Mouse (Mus musculus) midbrain, embryonic 16.5 days (tissue): ENCODE results near the gene Gm10775. TPM values are rescaled to one million over a fixed set of nuclear protein-coding genes. Genes with fewer than 3 reads are reported as not detected.

Experiments used
- ATAC-seq: fragments of 200-750 bp; cut with Nextera tagmentation; 2 replicates; pipeline ENCODE4 v1.8.0; 2017; ENCODE audit warnings: moderate TSS enrichment
- H3K27ac ChIP-seq: fragments of 300-500 bp; sonication (generic); 2 replicates; pipeline ENCODE4 v1.5.1; 2014; ENCODE audit warnings: mild to moderate bottlenecking, low read length, mixed read lengths
- H3K27me3 ChIP-seq: fragments of 300-500 bp; sonication (generic); 2 replicates; pipeline ENCODE4 v1.6.1; 2014; ENCODE audit warnings: low read depth, low read length, mixed read lengths; ENCODE audit not compliant: control insufficient read depth, insufficient read depth
- H3K36me3 ChIP-seq: fragments of 300-500 bp; sonication (generic); 2 replicates; pipeline ENCODE4 v1.6.1; 2014; ENCODE audit warnings: mild to moderate bottlenecking, low read length, moderate library complexity, mixed read lengths; ENCODE audit not compliant: control insufficient read depth, insufficient read depth
- H3K4me1 ChIP-seq: fragments of 300-500 bp; sonication (generic); 2 replicates; pipeline ENCODE4 v1.6.1; 2014; ENCODE audit warnings: mild to moderate bottlenecking, low read length, mixed read lengths; ENCODE audit not compliant: control insufficient read depth, insufficient read depth
- H3K4me2 ChIP-seq: fragments of 300-500 bp; sonication (generic); 2 replicates; pipeline ENCODE4 v1.6.1; 2014; ENCODE audit warnings: mild to moderate bottlenecking, low read length, mixed read lengths
- H3K4me3 ChIP-seq: fragments of 300-500 bp; sonication (generic); 2 replicates; pipeline ENCODE4 v1.5.1; 2014; ENCODE audit warnings: low read depth, mild to moderate bottlenecking, low read length, moderate library complexity, mixed read lengths
- H3K9ac ChIP-seq: fragments of 300-500 bp; sonication (generic); 2 replicates; pipeline ENCODE4 v1.6.1; 2014; ENCODE audit warnings: low read depth, low read length, mixed read lengths
- H3K9me3 ChIP-seq: fragments of 300-500 bp; sonication (generic); replicated peaks from 2 replicates; pipeline ENCODE4 v1.6.1; 2014; ENCODE audit warnings: mild to moderate bottlenecking, low read length, mixed read lengths; ENCODE audit not compliant: control insufficient read depth, poor library complexity, severe bottlenecking
- WGBS: fragments of 180-500 bp; shearing (Covaris S2); extraction: QIAGEN DNeasy Blood & Tissue Kit; methylation state at CpG from one replicate; pipeline ENCODE4 v1.1.7; 2014; 5-methylcytosine and 5-hydroxymethylcytosine counted together
- polyA plus RNA-seq: library from polyadenylated mRNA; unstranded; fragments of >200 nt; fragmentation: Nextera tagmentation; extraction: Ambion mirVana; gene quantifications from 2 replicates; pipeline ENCODE4 v1.2.1, GENCODE M21; 2015

Gene Gm10775
- polyA plus RNA-seq, 1 experiment from 2014 or later = 0.50 TPM

DNA sequence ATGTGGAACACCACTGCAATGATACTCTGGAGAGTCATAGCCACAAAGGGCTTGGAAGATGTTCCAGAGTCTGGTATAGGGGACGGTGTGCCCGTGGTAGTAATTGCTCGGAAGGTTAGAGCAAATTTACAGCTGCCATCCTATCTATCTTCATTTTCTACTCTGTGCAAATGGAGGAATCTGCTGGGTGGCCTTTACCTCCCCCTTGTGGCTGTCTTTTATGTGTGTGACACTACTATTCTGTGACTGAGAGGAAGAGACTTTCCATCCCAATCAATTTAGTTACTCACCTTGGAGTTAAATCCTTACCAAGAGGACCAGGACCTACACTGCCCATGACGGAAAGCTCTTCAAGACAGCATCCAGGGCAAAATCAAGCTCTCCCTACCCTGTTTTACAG, 16.1 kb upstream of the Gm10775 start:
- Histone ChIP-seq H3K4me2 (no peak overlapping the region), H3K4me1 (peaks cover 14% of the 10 kb centered on the region), H3K27me3 (no peaks in the 10 kb centered on the region), H3K36me3 (peaks cover 10% of the 10 kb centered on the region; the same call in 1 of the 2 replicates), H3K9ac (no peak overlapping the region), H3K27ac (no peak overlapping the region), H3K9me3 (peaks cover 17% of the 10 kb centered on the region; the same call in 1 of the 2 replicates), H3K4me3 (no peak overlapping the region)
- no peak for ATAC-seq
- WGBS = 99% methylated on average over 4 of the region's 4 CpGs

DNA sequence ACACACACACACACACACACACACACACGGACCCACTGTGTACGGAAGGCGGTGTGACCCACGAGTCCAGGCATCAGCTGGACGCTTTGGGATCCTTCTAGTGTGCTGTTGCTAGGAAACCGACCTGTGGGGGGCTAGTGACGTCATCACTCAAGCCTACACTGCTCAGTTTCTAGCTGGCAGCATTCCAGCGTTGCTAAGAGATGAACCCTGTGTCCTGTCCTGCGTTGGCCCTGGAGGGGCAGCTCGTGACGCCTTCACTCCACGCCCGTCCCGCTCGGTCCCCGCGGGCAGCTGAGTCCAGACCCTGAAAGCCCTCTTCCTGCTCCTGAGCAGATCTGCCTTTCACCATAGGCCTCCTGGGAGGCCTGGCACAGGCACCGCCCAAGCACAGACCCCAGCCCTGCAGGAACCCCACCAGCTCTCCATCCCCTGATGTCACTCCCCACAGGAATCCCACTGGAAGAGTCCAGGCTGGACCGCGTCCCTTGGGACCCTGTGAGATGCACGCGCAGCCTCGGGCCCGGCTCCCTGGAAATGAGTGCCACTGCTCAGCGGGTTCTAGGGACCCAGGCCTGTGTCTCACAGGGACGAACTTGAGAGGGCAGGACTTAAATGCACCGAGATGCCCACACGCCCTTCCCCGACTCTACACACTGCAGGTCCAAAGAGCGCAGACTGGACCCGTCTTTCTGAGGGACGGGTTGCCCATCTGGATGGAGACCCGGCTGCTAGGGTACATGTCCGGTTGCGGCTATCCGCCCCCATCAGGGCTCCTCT, 974 bp upstream of the Gm10775 start:
- H3K9ac ChIP-seq = 0 out of 2 replicates have a peak overlapping the region, but pooled peaks have one; percentile 21
- peak; percentile 87 for ATAC-seq
- peak overlapping the region; percentile 46 for H3K4me2 ChIP-seq
- no peak overlapping the region for H3K27ac ChIP-seq
- no peaks in the 10 kb centered on the region for H3K27me3 ChIP-seq
- H3K36me3 ChIP-seq = peaks cover 32% of the 10 kb centered on the region
- H3K9me3 ChIP-seq = peaks cover 56% of the 10 kb centered on the region
- WGBS = 25% methylated on average over 36 of the region's 36 CpGs
- H3K4me3 ChIP-seq = peak overlapping the region; percentile 31
- H3K4me1 ChIP-seq = no peaks in the 10 kb centered on the region

DNA sequence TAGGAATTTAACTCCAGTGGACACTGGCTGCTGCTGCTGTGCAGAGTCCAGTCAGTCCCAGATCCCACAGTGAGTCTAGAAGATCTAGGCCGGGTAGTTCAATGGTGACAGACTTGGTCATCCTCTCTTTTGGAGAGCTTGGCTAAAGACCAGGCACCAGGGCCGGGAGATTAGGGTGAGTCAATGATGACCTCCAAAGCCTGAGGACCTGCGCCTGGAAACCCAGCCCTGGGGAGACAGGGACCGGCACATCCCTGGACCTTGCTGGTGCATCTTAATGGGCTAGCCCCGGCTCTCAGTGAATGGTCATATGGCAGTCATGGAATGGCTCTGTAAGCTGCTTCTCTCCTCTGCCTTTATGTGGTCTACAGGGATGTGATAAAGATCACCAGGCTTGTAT, 2.7 kb downstream of the Gm10775 start:
- peaks cover 47% of the 10 kb centered on the region for H3K36me3 ChIP-seq
- 96% methylated on average over 5 of the region's 5 CpGs for WGBS
- H3K9me3 ChIP-seq = peaks cover 74% of the 10 kb centered on the region
- H3K4me2 ChIP-seq = no peak overlapping the region
- no peak overlapping the region for H3K27ac ChIP-seq
- no peak overlapping the region for H3K4me3 ChIP-seq
- H3K9ac ChIP-seq = no peak overlapping the region
- no peaks in the 10 kb centered on the region for H3K4me1 ChIP-seq
- H3K27me3 ChIP-seq = no peaks in the 10 kb centered on the region
- no peak for ATAC-seq

DNA sequence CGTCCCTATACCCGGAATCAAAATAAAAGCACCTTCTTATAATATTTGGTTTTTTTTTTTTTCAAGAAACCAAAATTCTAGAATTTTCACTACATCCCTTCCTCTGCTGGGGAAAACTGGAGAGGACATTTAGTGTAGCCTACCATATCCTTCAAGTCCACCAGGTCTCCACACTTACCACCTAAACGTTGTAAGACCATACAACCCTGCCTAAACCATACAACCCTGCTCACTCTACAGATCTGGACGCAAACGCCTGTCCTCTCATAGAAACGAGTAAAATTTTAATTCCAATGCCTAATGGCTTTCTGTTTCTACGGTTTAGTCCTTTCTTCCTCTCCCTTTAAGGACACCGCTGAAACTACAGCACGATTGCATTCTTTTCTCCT, 18.6 kb downstream of the Gm10775 start:
- 16% methylated on average over 9 of the region's 9 CpGs for WGBS
- Histone ChIP-seq H3K9me3 (peaks cover 18% of the 10 kb centered on the region), H3K4me1 (peaks cover 17% of the 10 kb centered on the region), H3K27me3 (no peaks in the 10 kb centered on the region), H3K27ac (peak overlapping the region; percentile 88), H3K9ac (peak overlapping the region; percentile 75), H3K4me2 (peak overlapping the region; percentile 60), H3K36me3 (peaks cover 12% of the 10 kb centered on the region; the same call in 1 of the 2 replicates), H3K4me3 (peak overlapping the region; percentile 58)
- ATAC-seq = peak; percentile 69

DNA sequence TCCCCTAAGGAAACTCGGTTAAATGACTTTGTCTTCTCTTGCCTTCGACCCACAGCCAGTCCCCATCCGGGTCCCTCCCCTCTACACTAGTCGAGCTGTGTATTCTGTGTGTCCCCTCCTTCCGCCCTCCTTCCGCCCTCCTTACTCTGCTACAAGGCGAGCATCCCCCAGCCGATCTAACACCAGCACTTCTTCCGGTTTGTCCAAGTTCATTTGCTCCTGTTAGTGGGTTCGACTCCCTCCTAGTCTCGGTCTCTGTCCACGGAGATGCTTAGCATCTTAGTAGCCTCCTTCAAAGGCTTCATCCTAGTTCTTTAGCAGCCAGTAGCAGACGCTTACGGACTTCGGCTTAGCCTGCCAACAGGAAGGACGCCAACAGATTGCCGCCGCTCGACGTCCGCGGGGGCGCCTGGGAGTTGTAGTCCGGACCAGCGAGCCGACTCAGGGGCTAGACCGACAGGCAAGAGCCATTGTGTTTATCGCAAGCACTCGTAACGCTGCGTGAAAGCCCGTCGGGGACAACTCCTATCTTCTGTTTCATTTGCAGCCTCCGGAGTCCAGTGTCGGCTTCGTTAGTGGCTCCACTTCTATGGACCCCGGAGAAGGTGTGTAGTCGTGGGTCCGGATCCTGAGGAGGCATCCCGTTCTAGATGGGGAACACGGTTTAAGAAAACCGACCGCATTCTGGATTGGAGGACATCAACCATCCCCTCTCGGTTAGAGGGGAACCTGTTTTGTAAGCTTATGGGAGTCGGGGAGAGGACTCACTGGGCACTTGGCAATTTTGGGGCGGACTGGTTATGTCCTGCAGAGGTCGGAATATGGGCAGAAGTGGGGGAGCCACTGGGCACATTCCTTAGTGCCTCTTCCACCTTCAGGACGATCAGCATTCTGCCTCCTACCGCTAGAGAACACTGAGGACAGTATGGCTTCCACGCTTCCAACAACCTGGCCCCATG, 19.3 kb downstream of the Gm10775 start, which contains the start of gene Zfp369:
Gene Zfp369 (plus strand): TSS at position 432 of the 959 bp plus-strand sequence.
- H3K4me3 ChIP-seq = peak within 1 kb of the TSS; percentile 58
- peak within 1 kb of the TSS; percentile 88 for H3K27ac ChIP-seq
- H3K9ac ChIP-seq = peak within 1 kb of the TSS; percentile 75
- no peaks in the 10 kb centered on the region for H3K27me3 ChIP-seq
- peak within 1 kb of the TSS; percentile 60 for H3K4me2 ChIP-seq
- H3K36me3 ChIP-seq = peaks cover 8% of the 10 kb centered on the region; the same call in 1 of the 2 replicates
- H3K4me1 ChIP-seq = peaks cover 17% of the 10 kb centered on the region
- peak; percentile 98 for ATAC-seq
- H3K9me3 ChIP-seq = peaks cover 12% of the 10 kb centered on the region
- WGBS = under 1% methylated on average over 50 of the region's 50 CpGs

DNA sequence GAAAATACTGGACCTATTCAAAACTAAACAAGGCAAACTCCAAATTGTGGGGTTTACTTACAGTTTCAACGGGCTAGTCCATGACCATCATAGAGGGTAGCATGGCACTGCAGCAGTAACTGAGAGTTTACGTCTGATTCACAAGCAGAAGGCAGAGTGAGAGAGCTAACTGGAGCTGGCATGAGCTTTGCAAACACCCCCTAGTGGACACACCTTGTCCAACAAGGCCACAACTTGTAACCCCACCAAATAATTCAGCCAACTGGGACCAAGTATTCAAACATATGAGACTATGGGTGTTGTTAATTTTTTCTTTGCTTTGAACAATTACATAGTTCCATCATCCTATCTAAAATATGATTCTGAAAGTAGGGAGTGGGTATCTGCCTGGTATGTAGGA, 27.4 kb downstream of the Gm10775 start:
- Histone ChIP-seq H3K27me3 (no peaks in the 10 kb centered on the region), H3K9ac (no peak overlapping the region), H3K27ac (no peak overlapping the region), H3K36me3 (peaks cover 65% of the 10 kb centered on the region), H3K4me2 (no peak overlapping the region), H3K4me3 (no peak overlapping the region), H3K4me1 (no peaks in the 10 kb centered on the region), H3K9me3 (peaks cover 53% of the 10 kb centered on the region)
- 95% methylated on average over 2 of the region's 2 CpGs for WGBS
- ATAC-seq = no peak

DNA sequence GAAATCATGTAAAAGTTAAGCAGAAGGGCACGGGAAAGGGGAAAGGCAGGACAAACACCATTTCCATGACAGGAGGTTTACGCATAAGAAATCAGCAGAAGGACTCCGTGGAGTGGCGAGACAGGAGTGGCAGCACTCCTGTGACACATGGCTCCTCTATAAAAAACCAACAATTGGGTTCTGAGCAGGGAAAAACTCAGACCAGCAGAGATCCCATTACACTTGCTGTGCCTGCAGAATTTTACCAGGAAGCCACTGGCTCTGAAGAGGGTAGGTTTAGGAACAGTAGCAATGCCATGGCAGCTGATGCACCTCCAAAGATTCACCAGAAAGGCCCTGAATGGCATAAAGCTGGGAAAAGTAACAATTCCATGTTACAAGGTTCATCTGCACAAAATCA, 37.0 kb downstream of the Gm10775 start:
- H3K9me3 ChIP-seq = peaks cover 64% of the 10 kb centered on the region
- no peaks in the 10 kb centered on the region for H3K4me1 ChIP-seq
- ATAC-seq = no peak
- H3K4me3 ChIP-seq = no peak overlapping the region
- 97% methylated on average over 4 of the region's 4 CpGs for WGBS
- H3K9ac ChIP-seq = no peak overlapping the region
- no peaks in the 10 kb centered on the region for H3K27me3 ChIP-seq
- no peak overlapping the region for H3K27ac ChIP-seq
- no peak overlapping the region for H3K4me2 ChIP-seq
- peaks cover 63% of the 10 kb centered on the region for H3K36me3 ChIP-seq
